Mouse (Mus musculus) liver, embryonic 15.5 days (tissue): ENCODE data around the gene Rab43. TPM values are rescaled to one million over a fixed set of nuclear protein-coding genes. Genes with fewer than 3 reads are reported as not detected.
A peak's percentile ranks its signal among the peaks of the same experiment; 100 is the strongest.

ENCODE experiments used
- ATAC-seq: fragments of 200-750 bp; cut with Nextera tagmentation; 2 replicates; pipeline ENCODE4 v1.8.0; 2017; ENCODE audit warnings: moderate number of reproducible peaks, mild to moderate bottlenecking, moderate library complexity; ENCODE audit not compliant: insufficient read depth
- H3K27ac ChIP-seq: fragments of 300-500 bp; sonication (generic); replicated peaks from 2 replicates; pipeline ENCODE4 v1.5.1; 2015; ENCODE audit warnings: mild to moderate bottlenecking, inconsistent platforms
- H3K27me3 ChIP-seq: fragments of 300-500 bp; sonication (generic); 2 replicates; pipeline ENCODE4 v1.6.1; 2015; ENCODE audit warnings: mild to moderate bottlenecking, inconsistent platforms
- H3K36me3 ChIP-seq: fragments of 300-500 bp; sonication (generic); replicated peaks from 2 replicates; pipeline ENCODE4 v1.6.1; 2015; ENCODE audit warnings: moderate library complexity, mild to moderate bottlenecking, inconsistent platforms
- H3K4me1 ChIP-seq: fragments of 300-500 bp; sonication (generic); replicated peaks from 2 replicates; pipeline ENCODE4 v1.6.1; 2015; ENCODE audit warnings: inconsistent platforms
- H3K4me2 ChIP-seq: fragments of 300-500 bp; sonication (generic); 2 replicates; pipeline ENCODE4 v1.6.1; 2015; ENCODE audit warnings: moderate library complexity, mild to moderate bottlenecking, inconsistent platforms
- H3K4me3 ChIP-seq: fragments of 300-500 bp; sonication (generic); replicated peaks from 2 replicates; pipeline ENCODE4 v1.5.1; 2015; ENCODE audit warnings: mild to moderate bottlenecking, inconsistent platforms
- H3K9ac ChIP-seq: fragments of 300-500 bp; sonication (generic); 2 replicates; pipeline ENCODE4 v1.6.1; 2015; ENCODE audit warnings: moderate library complexity, mild to moderate bottlenecking, inconsistent platforms
- H3K9me3 ChIP-seq: fragments of 300-500 bp; sonication (generic); replicated peaks from 2 replicates; pipeline ENCODE4 v1.6.1; 2016; ENCODE audit warnings: inconsistent platforms
- WGBS: fragments of 180-500 bp; shearing (Covaris S2); methylation state at CpG from one replicate; pipeline ENCODE4 v1.1.7; 2015; ENCODE audit warnings: mixed read lengths; ENCODE audit not compliant: insufficient replicate concordance; 5-methylcytosine and 5-hydroxymethylcytosine counted together
- polyA plus RNA-seq: library from polyadenylated mRNA; unstranded; fragments of >200 nt; fragmentation: Nextera tagmentation; extraction: Ambion mirVana; gene quantifications from 2 replicates; pipeline ENCODE4 v1.2.1, GENCODE M21; 2015

Gene Rab43
- 33.2 and 44.8 TPM in 2 replicates for polyA plus RNA-seq

- ATAC-seq: peak; percentile 91
- WGBS: 1% methylated on average over 30 of the region's 56 CpGs
- H3K36me3 ChIP-seq: peaks cover 30% of the 10 kb centered on the region; the same call in 1 of the 2 replicates
Measured at GRCm38 (mm10) chr6:87811675-87812338, at the start of gene Rab43. TSS of gene Rab43 (minus strand) at chr6:87812164.

GRCm38 (mm10) chr6:87857071-87857470 is 45.1 kb upstream of the Rab43 start:
- 15% methylated on average over 1 of the region's 1 CpGs for WGBS
- Histone ChIP-seq H3K4me1 (peaks cover 18% of the 10 kb centered on the region), H3K4me3 (no peak overlapping the region), H3K9ac (no peak overlapping the region), H3K9me3 (no peaks in the 10 kb centered on the region), H3K4me2 (no peak overlapping the region), H3K36me3 (no peaks in the 10 kb centered on the region), H3K27me3 (peaks cover 13% of the 10 kb centered on the region), H3K27ac (no peak overlapping the region)
- ATAC-seq: no peak

More at GRCm38 (mm10) chr6:87811675-87812338, at the start of gene Rab43:
- H3K4me3 ChIP-seq: peak within 1 kb of the TSS; percentile 86
- peak within 1 kb of the TSS; percentile 100 for H3K27ac ChIP-seq
- H3K27me3 ChIP-seq: no peaks in the 10 kb centered on the region
- peak within 1 kb of the TSS; percentile 86 for H3K4me2 ChIP-seq
- peak within 1 kb of the TSS; percentile 98 for H3K9ac ChIP-seq
- H3K4me1 ChIP-seq: peaks cover 59% of the 10 kb centered on the region
- H3K9me3 ChIP-seq: no peaks in the 10 kb centered on the region

GRCm38 (mm10) chr6:87853446-87853845 is 41.5 kb upstream of the Rab43 start:
- ATAC-seq: no peak
- H3K27ac ChIP-seq: no peak overlapping the region
- WGBS: 66% methylated on average over 4 of the region's 4 CpGs
- H3K4me2 ChIP-seq: no peak overlapping the region
- no peak overlapping the region for H3K4me3 ChIP-seq
- H3K9ac ChIP-seq: no peak overlapping the region
- peaks cover 33% of the 10 kb centered on the region for H3K4me1 ChIP-seq
- H3K36me3 ChIP-seq: peaks cover 5% of the 10 kb centered on the region; the same call in 1 of the 2 replicates
- H3K27me3 ChIP-seq: peaks cover 13% of the 10 kb centered on the region
- H3K9me3 ChIP-seq: no peaks in the 10 kb centered on the region

DNA sequence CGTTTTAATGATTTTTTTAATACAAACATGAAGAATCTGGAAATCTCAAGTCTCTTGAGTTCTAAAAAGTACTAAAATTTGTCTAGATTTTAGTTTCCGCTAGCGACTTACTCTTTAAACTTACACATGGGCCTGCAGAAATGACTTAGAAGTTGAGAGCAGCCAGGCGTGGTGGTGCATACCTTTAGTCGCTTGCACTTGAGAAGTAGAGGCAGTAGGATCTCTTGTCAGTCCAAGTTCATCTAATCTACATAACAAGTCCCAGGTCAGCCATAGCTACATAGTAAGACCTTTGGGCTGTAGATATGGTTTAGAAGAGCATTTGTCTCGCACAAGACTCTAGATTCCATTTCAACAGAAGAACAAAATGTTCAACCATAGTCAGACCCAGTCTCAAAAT is 39.9 kb upstream of the Rab43 start:
- peaks cover 7% of the 10 kb centered on the region for H3K27me3 ChIP-seq
- peaks cover 48% of the 10 kb centered on the region for H3K4me1 ChIP-seq
- no peak overlapping the region for H3K9ac ChIP-seq
- 64% methylated on average over 6 of the region's 6 CpGs for WGBS
- peaks cover 20% of the 10 kb centered on the region for H3K36me3 ChIP-seq
- ATAC-seq: no peak
- peak overlapping the region; percentile 92; the same call in 1 of the 2 replicates for H3K27ac ChIP-seq
- H3K9me3 ChIP-seq: no peaks in the 10 kb centered on the region
- no peak overlapping the region; the same call in 1 of the 2 replicates for H3K4me3 ChIP-seq
- H3K4me2 ChIP-seq: peak overlapping the region; percentile 90; the same call in 1 of the 2 replicates

DNA sequence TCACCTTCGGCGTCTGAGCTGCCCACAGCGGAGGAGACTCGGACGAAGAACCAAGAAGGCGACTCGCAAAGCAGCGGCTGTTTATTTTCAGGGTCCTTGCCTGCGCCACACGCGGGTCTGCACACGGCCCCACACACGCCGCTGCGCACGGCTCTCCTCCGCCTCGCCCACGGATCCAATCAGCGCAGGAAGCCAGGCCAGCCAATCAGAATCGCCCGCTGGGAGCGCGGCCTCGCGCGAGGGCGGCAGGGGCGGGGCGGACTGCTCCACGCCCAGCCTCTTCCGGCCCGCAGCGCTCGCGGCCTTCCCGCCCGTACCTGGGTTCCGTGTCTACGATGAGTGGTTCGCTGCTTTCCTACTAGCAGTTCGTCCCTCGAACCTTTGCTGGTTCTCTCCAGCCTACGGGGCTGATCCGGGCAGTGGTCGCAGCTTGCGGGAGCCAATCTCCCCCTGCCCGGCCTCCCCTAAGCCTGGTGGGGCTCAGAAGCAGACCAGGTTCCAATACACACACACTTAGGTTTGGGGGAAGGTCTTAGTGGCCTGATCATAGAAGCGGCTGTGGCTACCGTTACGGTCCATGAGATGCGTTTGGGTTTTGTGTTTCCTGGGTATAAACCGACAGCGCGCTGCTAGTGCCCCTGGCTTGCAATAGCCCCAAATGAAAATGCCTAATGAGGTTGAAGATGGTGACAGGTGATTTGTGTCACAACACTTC is 39.1 kb upstream of the Rab43 start, which contains the start of gene Cnbp:
Cnbp (minus strand) TSS at position 207 of the 715 bp plus-strand sequence.
- no peaks in the 10 kb centered on the region for H3K27me3 ChIP-seq
- H3K9ac ChIP-seq: peak within 1 kb of the TSS; percentile 98
- peak within 1 kb of the TSS; percentile 90 for H3K4me2 ChIP-seq
- ATAC-seq: peak; percentile 96
- H3K4me1 ChIP-seq: peaks cover 51% of the 10 kb centered on the region
- H3K4me3 ChIP-seq: peak within 1 kb of the TSS; percentile 90
- H3K9me3 ChIP-seq: no peaks in the 10 kb centered on the region
- peak within 1 kb of the TSS; percentile 92 for H3K27ac ChIP-seq
- peaks cover 26% of the 10 kb centered on the region for H3K36me3 ChIP-seq
- under 1% methylated on average over 55 of the region's 55 CpGs for WGBS

DNA sequence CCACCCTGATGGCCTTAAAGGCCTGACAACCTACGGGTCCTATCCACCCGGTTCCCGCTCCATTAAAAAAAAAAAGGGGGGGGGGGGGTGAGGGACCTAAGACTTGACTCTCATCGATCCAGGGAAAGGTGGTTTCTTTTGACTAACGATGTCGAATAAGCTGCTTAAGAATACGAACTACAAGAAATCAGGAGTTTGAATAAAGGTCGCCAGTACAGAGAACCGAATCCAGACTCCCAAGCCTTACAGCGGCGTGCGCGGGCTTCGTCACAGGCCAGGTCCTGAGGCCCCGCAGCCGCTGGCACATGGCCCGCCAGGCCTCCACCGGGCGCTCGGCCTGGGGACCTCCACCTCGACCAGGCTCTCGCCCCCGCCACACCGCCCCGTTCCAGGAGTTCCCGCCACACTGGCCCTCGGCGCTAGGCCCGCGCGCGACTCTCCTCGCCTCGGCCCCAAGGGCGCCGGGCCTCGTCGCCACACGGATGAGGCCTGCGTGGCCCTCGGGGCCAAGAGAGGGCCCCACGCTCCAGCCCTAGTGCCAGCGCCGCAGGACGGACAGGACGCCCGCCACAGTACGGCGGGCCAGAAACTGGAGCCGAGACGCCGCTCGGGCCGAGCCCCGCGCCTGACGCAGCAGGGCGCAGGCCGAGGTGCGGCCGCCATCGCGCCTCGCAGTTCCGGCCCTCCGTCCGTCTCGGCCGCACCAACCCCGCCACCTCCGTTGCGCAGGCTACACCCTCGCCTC is 38.4 kb upstream of the Rab43 start:
- under 1% methylated on average over 73 of the region's 73 CpGs for WGBS
- H3K36me3 ChIP-seq: peaks cover 34% of the 10 kb centered on the region
- peak overlapping the region; percentile 91 for H3K27ac ChIP-seq
- H3K4me2 ChIP-seq: peak overlapping the region; percentile 90
- H3K27me3 ChIP-seq: no peaks in the 10 kb centered on the region
- no peaks in the 10 kb centered on the region for H3K9me3 ChIP-seq
- peak overlapping the region; percentile 90 for H3K4me3 ChIP-seq
- peaks cover 51% of the 10 kb centered on the region for H3K4me1 ChIP-seq
- ATAC-seq: peak; percentile 75
- peak overlapping the region; percentile 98 for H3K9ac ChIP-seq

DNA sequence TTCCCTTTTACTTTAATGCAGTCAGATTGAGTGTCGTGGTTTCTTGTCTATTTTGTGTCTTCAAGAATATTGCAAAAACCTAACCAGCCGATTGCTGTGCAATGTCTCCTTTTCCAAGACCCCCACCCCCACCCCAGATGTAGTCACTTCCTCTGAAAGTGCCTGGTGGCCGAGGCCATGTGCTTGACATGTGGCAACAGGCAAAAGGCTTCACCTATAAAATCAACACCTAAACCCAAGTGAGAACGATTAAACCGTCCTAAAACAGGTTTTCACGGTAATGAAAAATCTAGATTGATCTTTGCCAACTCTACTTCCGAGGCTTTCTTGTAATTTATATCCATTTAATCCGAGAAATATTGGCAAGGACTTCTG is 37.8 kb upstream of the Rab43 start:
- H3K4me3 ChIP-seq: peak overlapping the region; percentile 90
- peak overlapping the region; percentile 91; the same call in 1 of the 2 replicates for H3K27ac ChIP-seq
- no peaks in the 10 kb centered on the region for H3K27me3 ChIP-seq
- WGBS: 0% methylated on average over 8 of the region's 8 CpGs
- peaks cover 53% of the 10 kb centered on the region for H3K4me1 ChIP-seq
- peaks cover 39% of the 10 kb centered on the region for H3K36me3 ChIP-seq
- H3K4me2 ChIP-seq: peak overlapping the region; percentile 90
- H3K9ac ChIP-seq: peak overlapping the region; percentile 98
- no peaks in the 10 kb centered on the region for H3K9me3 ChIP-seq
- no peak for ATAC-seq

- peaks cover 33% of the 10 kb centered on the region for H3K4me1 ChIP-seq
- H3K27ac ChIP-seq: peak overlapping the region; percentile 34; the same call in 1 of the 2 replicates
- H3K9me3 ChIP-seq: no peaks in the 10 kb centered on the region
- no peak overlapping the region for H3K4me3 ChIP-seq
- 58% methylated on average over 1 of the region's 1 CpGs for WGBS
- ATAC-seq: no peak
- peak overlapping the region; percentile 10 for H3K4me2 ChIP-seq
- peaks cover 67% of the 10 kb centered on the region for H3K36me3 ChIP-seq
- peak overlapping the region; percentile 19; the same call in 1 of the 2 replicates for H3K9ac ChIP-seq
- H3K27me3 ChIP-seq: no peaks in the 10 kb centered on the region
Measured at GRCm38 (mm10) chr6:87846813-87847212, 34.8 kb upstream of the Rab43 start.

DNA sequence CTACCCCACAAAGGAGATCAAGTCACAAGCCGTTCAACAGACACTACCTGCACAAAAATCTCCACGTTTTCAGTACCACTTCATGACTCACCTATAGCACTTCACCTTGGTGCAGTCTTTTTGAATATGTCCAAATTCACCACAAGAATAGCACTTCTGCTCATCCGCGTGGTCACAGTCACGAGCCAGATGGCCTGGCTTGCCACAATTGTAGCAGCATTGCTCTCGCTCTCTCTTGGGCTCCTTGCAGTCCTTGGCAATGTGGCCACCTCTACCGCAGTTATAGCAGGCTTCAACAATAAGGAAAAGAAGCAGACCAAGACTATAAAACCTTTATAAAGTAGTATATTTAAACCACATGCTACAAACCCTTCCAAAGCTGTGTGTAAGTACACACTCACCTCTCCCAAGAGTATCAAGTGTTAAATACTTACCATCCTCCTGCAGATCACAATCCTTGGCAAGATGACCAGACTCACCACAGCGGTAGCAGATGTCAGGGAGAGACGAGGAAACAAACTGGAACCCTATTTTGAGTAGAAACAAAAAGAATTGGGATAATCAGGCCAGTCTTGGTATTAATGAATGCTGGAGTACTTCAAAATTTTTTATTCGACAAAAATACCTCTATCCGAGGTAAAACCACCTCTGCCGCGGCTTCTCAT is 33.2 kb upstream of the Rab43 start:
- no peak for ATAC-seq
- Histone ChIP-seq H3K27ac (no peak overlapping the region), H3K9me3 (no peaks in the 10 kb centered on the region), H3K27me3 (no peaks in the 10 kb centered on the region), H3K9ac (no peak overlapping the region), H3K4me3 (no peak overlapping the region), H3K36me3 (peaks cover 76% of the 10 kb centered on the region), H3K4me1 (peaks cover 35% of the 10 kb centered on the region), H3K4me2 (no peak overlapping the region)
- 88% methylated on average over 13 of the region's 13 CpGs for WGBS

DNA sequence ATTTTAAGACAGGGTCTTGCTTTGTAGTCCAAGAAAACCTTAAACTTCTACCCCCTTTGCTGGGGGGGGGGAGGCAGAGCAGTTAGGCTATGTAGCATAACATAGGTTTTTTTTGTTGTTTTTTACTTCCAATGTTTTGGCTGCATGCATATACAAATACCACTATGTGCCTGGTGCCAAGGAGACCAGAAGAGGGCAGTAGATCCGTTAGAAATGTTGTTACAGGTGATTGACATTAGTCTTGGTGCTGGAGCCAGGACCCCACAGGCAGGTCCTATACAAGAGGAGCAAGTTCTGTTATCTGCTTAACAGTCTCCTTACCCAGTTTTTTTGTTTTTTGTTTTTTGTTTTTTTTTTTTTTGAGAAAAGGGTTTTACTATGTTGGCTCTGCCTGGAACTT is 30.3 kb upstream of the Rab43 start:
- Histone ChIP-seq H3K9ac (no peak overlapping the region), H3K36me3 (peaks cover 60% of the 10 kb centered on the region), H3K27me3 (no peaks in the 10 kb centered on the region), H3K4me1 (peaks cover 37% of the 10 kb centered on the region), H3K27ac (no peak overlapping the region), H3K4me3 (no peak overlapping the region), H3K4me2 (no peak overlapping the region), H3K9me3 (no peaks in the 10 kb centered on the region)
- 10% methylated on average over 1 of the region's 1 CpGs for WGBS
- no peak for ATAC-seq
